Mouse (Mus musculus): ENCODE measurements at regions not wholly inside any gene's neighbourhood (a gene's known extent, or its start where the extent isn't known, plus 50 kb on each side); places are given as distances from the start of the nearest gene placed in this dataset.

DNA sequence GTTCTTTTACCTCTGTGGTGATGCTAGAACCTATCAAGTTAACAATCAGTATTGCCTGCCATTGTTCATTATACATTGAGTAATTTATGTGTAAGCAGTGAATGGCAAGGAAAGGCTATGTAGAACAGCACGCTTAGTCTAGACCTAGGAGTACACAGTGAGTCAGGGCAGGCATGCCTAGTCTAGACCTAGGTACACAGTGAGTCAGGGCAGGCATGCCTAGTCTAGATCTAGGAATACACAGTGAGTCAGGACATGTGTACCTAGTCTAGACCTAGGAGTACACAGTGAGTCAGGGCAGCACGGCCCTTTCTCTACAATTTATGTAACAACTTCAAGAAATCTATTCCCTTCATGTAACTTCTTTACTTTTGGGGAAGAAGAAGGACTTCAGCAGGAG lies 347.2 kb downstream of the Tmem232 start:
- intact Hi-C loops (cut with DNase I): no loop called here
- no peak for DNase-seq

DNA sequence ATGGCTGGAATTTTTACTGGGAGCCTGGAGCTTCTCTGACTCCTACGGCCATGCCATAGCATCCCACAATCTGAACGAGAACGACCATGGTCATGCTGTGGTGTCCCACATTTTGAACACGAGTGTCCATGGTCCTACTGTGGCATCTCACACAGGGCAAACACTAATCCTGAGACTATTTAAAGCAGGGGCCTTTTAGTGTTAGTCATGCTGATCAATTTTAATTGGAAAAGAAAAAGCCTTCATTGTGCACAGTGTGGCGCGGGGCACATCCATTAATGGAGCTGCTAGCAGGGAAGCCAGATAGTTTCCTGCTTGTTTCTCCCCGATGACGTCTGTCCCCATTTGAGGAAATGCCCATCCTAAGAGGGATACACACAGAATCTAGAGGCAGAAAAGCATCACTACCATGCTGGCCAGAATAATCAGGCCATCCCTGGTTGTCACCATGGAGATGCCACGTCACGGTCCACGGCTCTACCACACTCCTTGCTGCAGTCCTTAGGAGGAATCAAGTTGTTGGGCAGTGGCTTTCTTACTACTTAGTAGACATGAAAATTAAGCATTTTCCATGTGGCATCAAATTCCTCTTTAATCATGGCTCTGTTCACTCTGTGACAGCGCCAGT lies 348.0 kb downstream of the Tmem232 start:
- no peak for DNase-seq
- intact Hi-C loops (cut with DNase I): no loop called here

DNA sequence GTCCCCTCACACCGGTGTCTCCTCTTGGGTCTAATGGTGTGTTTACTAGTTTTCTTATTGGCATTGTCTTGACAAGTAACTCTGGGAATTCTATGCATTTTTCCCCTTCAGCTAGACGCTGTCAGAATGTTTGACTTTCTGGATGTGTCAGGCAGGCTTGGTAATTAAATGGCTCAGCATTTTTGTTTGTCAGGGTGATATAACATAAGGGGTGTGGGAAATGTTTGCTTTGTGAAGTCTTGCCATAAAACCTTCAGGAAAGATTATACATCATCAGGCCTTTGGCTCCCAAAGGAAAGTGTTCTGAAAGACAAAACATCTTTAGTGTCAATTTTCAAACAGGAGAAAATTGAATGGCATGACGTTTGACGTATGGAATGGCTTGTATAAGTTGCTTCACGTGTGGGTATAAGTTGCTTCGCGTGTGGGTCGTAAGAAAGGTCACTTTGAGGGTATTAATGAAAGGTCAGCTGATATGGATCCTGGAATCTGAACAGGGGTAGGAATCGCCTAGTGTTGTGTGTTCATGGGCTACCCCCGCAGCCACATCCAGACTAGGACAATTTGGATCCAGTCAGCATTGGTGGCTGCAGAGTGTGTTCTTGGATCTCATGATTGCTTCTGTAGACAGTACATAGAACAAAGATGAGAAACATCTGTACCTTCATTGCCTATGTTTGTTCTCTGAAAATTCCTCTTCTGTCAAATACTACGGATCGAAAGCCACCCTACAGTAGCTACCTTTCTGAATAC lies 349.6 kb downstream of the Tmem232 start:
- intact Hi-C loops (cut with DNase I): no loop called here
- no peak for DNase-seq

DNA sequence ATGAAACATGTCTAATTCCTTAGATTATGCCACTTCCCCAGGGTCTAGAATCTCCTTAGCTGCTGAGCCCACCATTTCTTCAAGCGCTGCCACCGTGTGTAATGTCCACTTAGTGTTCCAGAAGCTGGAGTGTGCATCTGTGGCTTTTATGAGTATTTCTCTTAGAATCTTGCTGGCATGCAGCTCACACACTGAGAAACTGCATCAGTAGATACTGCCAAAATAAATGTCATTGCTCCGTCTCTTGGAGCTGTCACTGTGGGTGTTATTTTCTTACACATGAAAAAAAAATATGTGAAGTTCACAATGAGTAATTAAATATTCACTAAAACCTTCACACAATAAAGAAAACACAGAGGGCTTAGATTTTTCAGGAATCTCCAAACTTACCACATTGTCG lies 345.3 kb upstream of the 4930583I09Rik start:
- DNase-seq: no peak
- intact Hi-C loops (cut with DNase I): no loop called here

DNA sequence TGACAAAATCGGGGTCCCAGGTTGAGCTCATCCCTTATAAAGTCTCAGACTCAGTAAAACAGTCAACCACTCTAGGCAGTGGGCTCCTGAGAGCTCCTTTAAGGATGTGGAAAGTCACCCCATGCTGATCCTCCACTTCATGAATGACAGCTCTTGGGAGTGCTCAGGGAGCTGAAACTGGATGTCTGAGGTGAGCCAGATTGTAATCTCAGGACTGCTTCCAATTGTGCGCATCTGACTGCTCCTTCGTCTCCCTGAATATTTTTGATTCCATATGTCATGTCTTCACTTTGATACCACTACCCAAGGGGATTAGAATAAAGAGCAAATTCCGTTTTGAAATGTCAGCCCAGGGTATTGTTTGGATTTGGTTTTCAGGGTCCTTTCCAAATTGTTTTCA lies 339.9 kb upstream of the 4930583I09Rik start:
- intact Hi-C loops (cut with DNase I): no loop called here

DNA sequence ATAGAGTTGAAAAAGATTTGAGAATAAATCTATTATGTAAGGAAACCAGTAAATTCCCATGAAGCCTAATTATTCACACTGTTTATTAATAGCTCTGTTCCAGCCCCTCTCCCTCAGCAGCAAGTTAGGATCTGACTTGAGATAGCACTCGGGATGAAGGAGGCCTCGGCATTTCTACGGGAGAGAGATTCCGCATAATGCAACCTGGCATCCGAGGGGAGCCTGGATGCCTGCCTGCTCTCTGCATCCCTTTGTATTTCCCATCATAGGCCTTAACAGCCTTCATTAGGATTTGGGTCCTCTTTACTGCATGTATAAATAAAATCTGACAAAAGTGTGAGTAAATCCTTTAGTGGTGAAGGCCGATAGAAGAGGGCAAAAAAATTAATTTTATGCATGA lies 338.2 kb upstream of the 4930583I09Rik start:
- DNase-seq: no peak
- intact Hi-C loops (cut with DNase I): no loop called here

More for the DNA sequence above, 339.9 kb upstream of the 4930583I09Rik start:
- DNase-seq: no peak

DNA sequence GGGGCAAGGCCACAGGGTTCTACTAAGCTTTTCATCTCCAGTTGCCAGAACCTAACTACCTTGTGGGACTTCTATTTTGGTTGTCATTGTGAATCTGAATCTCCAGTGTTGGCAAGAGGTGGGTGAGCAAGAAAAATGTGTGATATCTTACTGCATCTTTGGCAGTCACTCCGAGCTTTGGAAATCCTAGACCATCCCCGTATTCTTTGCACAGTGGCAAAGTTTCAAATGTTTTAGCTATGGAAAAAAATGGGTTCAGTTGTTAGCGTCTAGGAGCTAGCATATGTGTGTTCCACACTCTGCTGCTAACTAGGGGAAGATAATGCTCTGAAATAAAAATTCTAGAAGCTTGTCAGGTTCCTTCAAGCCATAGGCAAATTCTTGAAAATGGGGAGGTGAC lies 337.4 kb upstream of the 4930583I09Rik start:
- intact Hi-C loops (cut with DNase I): no loop called here
- DNase-seq: no peak

DNA sequence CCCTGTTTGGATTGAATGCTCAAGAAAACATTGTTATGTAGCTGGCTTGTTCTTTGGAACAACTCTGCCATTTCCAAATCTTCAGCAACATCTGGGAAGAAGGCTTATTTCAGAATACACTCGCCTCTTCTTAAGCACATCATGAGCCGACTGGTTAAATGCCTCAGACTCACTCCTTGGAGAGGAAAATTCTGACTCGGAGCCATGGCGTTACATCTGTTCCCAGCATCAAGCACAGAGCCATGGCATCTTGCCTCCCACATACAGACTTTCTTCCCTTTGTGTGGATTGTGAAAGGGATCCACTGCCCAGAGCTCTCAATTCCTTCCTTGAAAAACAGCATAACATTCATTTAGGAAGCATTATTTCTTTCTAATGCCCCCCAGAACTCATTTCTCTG lies 334.8 kb upstream of the 4930583I09Rik start:
- intact Hi-C loops (cut with DNase I): no loop called here
- peak; percentile 15 to 28 for DNase-seq

DNA sequence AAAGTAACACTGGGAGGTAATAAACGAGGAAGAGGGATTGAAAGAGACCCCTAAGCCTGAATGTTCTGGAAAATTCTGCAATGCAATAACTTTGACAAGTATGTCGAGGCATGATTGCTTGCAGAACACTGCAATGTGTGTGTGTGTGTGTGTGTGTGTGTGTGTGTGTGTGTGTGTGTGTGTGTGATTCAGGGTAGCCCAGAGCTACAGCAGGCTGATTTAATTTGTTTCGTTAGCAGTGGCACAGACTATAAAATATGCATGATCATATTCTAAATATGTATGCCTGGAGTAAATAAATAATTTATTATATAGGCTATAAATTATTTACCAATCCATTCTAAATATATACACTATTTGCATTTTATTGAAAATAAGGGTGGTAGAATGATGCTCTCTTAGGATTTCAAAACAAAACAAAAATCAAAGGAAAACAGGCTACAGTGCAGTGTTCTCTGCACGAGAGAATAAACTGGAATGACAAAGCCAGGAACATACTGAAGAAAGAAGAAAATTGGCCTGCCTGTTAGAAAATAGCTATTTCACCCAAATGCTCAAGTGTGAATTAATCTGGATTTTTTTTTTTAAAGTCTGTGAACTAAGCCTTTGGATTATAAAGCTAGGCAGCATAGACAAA lies 334.2 kb upstream of the 4930583I09Rik start:
- DNase-seq: no peak
- intact Hi-C loops (cut with DNase I): no loop called here

DNA sequence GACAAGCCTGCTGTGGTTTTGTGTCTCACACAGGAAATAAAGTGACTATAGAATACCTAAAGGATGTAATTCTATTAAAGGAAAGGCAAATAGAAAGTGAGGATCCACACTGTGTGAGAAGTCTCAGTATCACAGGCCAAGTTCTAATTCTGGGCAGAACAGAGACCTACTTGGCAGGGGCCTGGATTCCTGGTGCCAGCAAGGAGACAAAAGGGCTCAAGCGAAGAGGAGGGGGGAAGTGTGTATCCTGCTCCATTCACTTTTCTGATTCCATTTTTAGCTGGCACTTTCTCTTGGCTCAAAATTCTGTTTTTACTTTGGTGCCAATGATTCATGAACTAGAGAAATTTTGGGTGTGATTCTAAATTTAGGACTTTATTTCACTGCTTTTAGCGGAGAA lies 310.5 kb upstream of the 4930583I09Rik start:
- peak; percentile 23 to 33 for DNase-seq
- intact Hi-C loops (cut with DNase I): no loop called here

DNA sequence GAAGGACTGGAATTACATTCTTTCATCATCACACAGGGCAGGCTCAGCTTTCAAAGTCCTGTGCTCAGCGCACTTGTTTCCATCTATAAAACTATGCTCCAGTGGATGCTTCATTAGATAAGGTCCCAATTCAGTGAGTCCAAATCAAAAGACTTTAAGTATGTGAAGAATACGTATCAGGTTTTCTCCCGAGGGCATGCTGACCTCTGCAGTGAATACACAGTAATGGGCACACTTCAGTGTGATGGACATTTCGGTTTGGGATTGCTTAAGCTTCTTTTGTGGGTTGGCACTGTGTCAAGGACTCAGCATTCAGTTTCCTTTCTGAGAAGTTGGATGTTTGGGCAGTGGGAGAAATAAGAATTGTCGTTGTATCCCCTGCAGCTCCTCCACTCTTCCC lies 278.8 kb upstream of the 4930583I09Rik start:
- intact Hi-C loops (cut with DNase I): no loop called here
- no peak for DNase-seq

DNA sequence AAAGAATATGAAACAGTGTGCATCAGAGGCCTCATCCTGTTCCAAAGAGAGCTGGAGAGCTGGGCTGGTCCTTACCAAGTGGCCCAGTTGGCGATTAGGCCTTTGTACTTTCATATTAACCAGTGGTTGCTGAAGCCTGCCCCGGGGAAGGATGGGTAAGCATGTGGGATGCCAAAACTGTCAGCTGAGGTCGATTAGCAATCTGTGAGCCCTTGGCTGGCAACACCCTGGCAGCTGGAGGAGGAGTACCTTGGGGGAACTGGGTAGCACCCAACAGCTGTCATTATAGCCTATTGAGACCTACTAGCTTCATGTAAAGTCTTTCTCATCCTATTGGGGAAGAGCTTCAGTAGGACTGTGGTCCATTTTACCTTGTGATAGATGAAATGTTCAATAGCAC lies 277.2 kb upstream of the 4930583I09Rik start:
- intact Hi-C loops (cut with DNase I): no loop called here
- DNase-seq: no peak

DNA sequence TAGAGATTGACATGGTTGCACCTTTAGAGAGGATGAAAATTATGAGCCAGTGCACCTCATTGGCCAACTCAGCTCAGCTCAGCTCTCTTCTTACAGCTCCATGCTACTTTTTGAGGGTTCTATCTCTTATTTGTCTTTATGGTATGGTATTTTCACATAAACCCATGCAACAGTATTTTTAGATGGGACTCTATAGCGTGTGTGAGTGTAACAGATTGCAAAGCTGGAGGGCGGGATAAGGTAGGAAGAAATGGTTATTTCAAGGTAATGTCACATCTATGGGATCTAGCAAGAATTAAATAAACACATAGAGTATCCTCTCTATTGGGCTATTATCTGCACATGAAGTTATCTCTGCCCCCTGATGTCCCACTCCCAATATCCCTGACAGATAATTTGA lies 269.8 kb upstream of the 4930583I09Rik start:
- intact Hi-C loops (cut with DNase I): no loop called here

DNA sequence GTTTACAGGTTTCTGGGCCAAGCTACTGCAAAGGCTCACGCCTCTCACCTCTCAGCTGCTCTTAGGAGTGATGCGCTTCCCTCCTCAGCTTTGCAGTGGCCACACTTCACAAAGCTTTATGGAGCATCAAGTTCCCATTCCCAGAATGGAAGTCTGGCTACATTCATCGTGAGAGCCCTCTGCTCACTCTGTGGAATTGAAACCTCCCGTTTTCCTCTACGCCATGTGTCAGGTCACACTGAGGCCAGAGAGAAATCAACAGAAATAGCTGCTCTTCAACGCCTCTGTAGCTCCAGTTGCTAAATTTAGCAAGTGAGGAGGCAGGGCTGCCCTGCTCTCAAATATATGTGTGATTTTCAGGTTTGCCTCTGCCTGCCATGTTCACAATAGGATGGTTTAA lies 265.3 kb upstream of the 4930583I09Rik start:
- peak; percentile 4 to 21 for DNase-seq
- intact Hi-C loops (cut with DNase I): no loop called here

More for the DNA sequence above, 269.8 kb upstream of the 4930583I09Rik start:
- no peak for DNase-seq

DNA sequence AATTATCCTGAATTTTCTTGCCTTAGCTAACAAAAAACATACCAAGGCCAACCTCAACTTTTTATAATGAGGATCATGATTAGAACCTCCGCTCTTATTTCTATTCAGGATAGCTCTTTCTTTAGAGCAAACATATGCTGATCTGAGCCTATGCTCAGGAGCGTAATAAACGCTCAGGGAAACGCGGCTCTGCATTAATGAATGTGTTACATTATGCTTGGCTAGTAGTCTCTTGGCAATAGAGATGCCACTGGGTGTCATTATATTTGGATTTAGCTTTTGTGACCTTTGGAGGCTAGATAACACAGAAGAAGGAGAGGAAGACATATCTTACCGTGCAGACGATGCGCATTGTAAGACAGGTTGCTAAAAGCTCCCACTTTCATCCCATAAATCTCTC lies 246.4 kb upstream of the 4930583I09Rik start:
- intact Hi-C loops (cut with DNase I): no loop called here
- DNase-seq: no peak

DNA sequence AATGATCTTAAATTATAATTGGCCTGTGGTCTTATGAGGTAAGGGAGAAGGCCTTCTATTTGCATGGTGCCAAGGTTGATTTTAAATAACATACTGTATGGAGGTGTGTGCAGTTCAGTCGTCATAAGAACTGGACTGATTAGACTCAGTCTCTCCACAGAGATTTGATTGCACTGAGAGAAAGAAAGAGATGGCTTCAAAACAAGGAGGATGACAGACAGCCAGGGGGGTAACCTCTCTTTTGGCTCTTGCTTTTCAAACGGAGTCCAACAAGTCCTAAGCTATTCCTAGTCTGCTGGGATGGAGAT lies 245.9 kb upstream of the 4930583I09Rik start:
- intact Hi-C loops (cut with DNase I): no loop called here
- no peak for DNase-seq

DNA sequence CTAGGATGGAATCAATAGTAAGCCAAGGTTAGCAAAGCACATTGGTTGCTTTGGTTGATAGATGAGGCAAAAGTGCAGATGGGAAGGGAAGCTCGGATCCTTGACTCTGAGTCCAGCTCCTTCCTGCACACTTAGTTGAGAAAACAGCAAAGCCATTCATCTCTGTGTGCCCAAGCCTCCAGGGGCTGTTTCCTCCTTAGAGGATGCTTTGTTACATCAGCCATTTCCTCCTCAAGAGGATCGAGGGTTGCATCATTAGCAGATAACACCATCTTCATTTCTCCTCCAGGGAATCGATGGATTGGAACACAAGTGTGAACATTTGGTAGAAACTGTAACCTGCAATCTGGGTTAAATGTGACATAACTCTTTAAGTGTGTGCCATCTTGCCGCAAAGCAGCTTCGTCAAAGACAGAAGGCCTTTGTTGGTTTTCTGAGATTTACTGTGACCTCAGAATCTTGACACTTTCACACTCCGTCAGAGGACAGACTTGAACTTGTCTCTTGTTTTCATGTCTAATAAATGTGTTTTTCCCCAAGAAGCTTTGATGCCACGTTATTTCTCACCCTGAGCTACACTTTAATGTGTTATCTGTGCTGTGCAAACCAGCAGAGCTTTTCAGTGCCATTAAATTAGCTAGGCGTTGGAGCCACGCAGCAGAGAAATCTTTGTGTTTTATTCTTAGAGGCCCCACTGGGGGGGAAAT lies 245.4 kb upstream of the 4930583I09Rik start:
- intact Hi-C loops (cut with DNase I): no loop called here
- no peak for DNase-seq

DNA sequence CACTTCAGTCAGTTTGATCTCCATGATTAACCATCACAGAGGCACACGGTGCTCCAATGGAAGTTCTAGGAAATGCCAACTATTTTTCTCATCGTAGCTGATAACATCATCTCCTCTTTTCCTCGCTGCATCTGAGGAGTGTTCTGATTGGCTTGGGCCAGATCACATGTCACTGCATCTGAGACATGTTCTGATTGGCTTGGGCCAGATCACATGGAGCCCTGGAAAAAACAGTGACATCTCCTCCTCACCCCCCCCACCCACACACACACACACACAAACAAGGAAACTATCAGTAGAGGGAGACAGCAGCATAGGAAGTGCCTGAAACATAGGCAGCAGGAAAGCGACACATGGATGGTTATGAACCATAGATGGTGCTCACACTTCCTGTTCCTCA lies 239.0 kb upstream of the 4930583I09Rik start:
- intact Hi-C loops (cut with DNase I): loop anchor here (5.0 kb wide), 1 partner anchor 252 kb away; no protein-coding TSS in a partner anchor
- no peak for DNase-seq

DNA sequence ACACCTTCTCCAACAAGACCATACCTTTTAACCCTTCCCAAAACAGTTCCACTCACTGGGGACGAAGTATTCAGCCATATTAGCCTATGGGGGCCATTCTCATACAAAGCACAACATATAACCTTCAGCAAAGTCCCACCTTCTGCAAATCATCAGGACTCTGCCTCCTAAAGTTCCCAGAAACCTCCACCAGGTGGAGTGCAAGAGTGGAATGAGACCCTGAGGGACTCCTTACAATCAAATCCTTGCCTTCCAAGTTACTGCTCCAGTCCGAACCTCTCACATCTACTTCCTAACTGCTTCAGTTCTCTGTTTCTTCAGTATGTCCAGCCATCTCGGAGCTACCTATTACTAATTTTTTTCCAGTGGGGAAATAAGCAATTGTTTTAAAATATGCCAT lies 235.2 kb upstream of the 4930583I09Rik start:
- intact Hi-C loops (cut with DNase I): loop anchor here (1.0 to 5.0 kb wide), 2 partner anchors 181 to 256 kb away; no protein-coding TSS in a partner anchor
- peak; percentile 22 to 31 for DNase-seq

DNA sequence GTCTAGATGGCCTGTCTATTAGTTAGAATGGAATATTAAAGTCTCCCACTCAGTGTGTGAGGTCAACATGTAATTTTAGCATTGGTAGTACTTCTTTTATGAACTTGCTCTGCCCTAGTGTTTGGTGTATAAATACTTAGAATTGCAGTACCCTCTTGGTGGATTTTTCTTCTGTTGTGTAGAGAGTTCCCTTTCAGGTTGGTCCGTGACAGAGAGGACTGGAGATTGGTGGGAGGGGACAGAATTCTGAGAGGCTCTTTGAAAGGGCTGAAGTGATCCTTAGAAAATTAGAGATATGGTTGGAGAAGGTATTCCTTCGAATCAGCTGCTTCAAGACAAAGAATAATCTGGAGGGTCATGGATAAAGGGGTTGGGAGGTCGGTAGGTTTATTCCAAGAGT lies 230.3 kb upstream of the 4930583I09Rik start:
- intact Hi-C loops (cut with DNase I): no loop called here
- DNase-seq: no peak

DNA sequence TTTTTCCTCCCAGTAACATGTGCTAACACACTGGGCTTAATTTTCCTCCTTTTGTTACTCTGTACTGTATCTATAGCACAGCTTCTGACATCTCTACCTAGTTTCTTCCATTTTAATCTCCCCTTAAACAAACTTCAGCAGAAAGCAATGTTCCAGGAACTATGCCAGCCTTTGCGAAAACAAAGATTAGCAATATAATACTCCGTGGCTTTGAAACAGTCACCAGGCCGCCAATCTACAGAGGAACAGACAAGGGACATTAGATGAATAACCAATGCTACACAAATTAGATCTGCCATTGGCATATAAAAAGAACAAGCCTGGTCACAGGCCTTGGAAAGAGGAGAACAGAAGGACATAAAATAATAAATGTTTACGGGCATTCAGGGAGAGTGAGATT lies 220.2 kb upstream of the 4930583I09Rik start:
- intact Hi-C loops (cut with DNase I): no loop called here
- DNase-seq: no peak
